Comparison of ENCODE assay signal across 22 mouse cellular contexts in the genomic region with DNA sequence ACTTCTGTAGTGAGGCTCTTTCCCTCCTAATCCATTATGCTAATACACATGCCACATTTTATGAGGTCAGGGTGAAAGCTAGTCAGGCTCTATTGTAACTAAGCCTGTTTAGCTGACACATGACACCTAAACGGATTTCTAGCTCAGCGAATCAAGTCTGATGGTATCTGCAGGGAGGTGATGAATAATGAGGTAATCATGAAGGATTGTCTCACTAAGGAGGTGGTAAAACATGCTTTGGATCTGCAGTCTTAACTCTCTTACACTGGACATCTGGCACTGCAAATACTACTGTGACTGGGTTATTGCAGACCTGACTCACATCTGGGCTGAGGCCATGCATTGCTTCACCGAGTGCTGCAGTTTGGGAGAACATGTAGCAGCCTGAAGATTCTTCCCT.
DNase-seq lines count a peak whose midpoint lies in the region; ATAC-seq and TF ChIP-seq lines count a peak whose summit lies in the region.
"Had no signal": no experiment of that assay in that cellular context is flagged by ENCODE, and none has a peak within 500 bp of the region (broad histone marks: within the 10 kb centered on the region; RNA-seq: fewer than 3 reads in every experiment).

No protein-coding gene starts in this region.

- DNase-seq in kidney, adult 11 months, result no peak
- DNase-seq in midbrain, embryonic 11.5 days (ENCODE audit: low spot score, missing footprints), result no peak
- no peak for DNase-seq in midbrain, postnatal 0 days (ENCODE audit: low spot score)
- peak; percentile 25 for DNase-seq in embryo, embryonic 11 days
- no peak for DNase-seq in cerebellum, adult 8-10 months
- DNase-seq in urinary bladder, postnatal 36 days (ENCODE audit: low spot score in 2 of 2), result no peak
- DNase-seq: adrenal gland, postnatal 14 days; cerebellum, adult 11 months; cerebellum, postnatal 14 days; kidney, postnatal 10 days; layer of hippocampus, postnatal 36 days; lung, adult 18-20 months; right cerebral cortex, postnatal 4 days; thymus, adult 2 months had no signal

- H3K27me3 ChIP-seq in kidney, embryonic 15.5 days, result no peaks in the 10 kb centered on the region
- H3K27me3 ChIP-seq in midbrain, embryonic 11.5 days (ENCODE audit: control insufficient read depth, insufficient read depth, low read length), result no peaks in the 10 kb centered on the region
- H3K27me3 ChIP-seq in midbrain, postnatal 0 days (ENCODE audit: insufficient read depth, low read length), result no peaks in the 10 kb centered on the region
- H3K27me3 ChIP-seq: embryonic facial prominence, embryonic 13.5 days; heart, embryonic 12.5 days; hindbrain, embryonic 13.5 days; midbrain, embryonic 15.5 days had no signal

- H3K4me2 ChIP-seq in kidney, embryonic 15.5 days, result no peak overlapping the region
- no peak overlapping the region for H3K4me2 ChIP-seq in midbrain, embryonic 11.5 days
- no peak overlapping the region for H3K4me2 ChIP-seq in midbrain, postnatal 0 days (ENCODE audit: low read depth, low read length, poor library complexity, severe bottlenecking)
- H3K4me2 ChIP-seq: embryonic facial prominence, embryonic 13.5 days; heart, embryonic 12.5 days; hindbrain, embryonic 13.5 days; midbrain, embryonic 15.5 days had no signal

- no peaks in the 10 kb centered on the region for H3K4me1 ChIP-seq in kidney, embryonic 15.5 days
- peaks cover 2% of the 10 kb centered on the region; the same call in 1 of the 2 replicates for H3K4me1 ChIP-seq in midbrain, embryonic 11.5 days (ENCODE audit: control insufficient read depth, insufficient read depth, low read length)
- no peaks in the 10 kb centered on the region for H3K4me1 ChIP-seq in midbrain, postnatal 0 days (ENCODE audit: insufficient read depth, low read length)
- H3K4me1 ChIP-seq: embryonic facial prominence, embryonic 13.5 days; heart, embryonic 12.5 days; hindbrain, embryonic 13.5 days; midbrain, embryonic 15.5 days had no signal

- no peaks in the 10 kb centered on the region for H3K9me3 ChIP-seq in kidney, embryonic 15.5 days (replicated peaks)
- no peaks in the 10 kb centered on the region for H3K9me3 ChIP-seq in midbrain, embryonic 11.5 days (ENCODE audit: control insufficient read depth, low read length)
- H3K9me3 ChIP-seq in midbrain, postnatal 0 days (ENCODE audit: low read length), result no peaks in the 10 kb centered on the region
- H3K9me3 ChIP-seq: embryonic facial prominence, embryonic 13.5 days; heart, embryonic 12.5 days; hindbrain, embryonic 13.5 days; midbrain, embryonic 15.5 days had no signal

- H3K9ac ChIP-seq in kidney, embryonic 15.5 days, result no peak overlapping the region
- no peak overlapping the region for H3K9ac ChIP-seq in midbrain, embryonic 11.5 days (ENCODE audit: low read length)
- H3K9ac ChIP-seq in midbrain, postnatal 0 days (replicated peaks; ENCODE audit: low read length, poor library complexity, severe bottlenecking), result no peak overlapping the region
- H3K9ac ChIP-seq: embryonic facial prominence, embryonic 13.5 days; heart, embryonic 12.5 days; hindbrain, embryonic 13.5 days; midbrain, embryonic 15.5 days had no signal

- no peak overlapping the region for H3K4me3 ChIP-seq in kidney, embryonic 15.5 days (replicated peaks)
- no peak overlapping the region for H3K4me3 ChIP-seq in midbrain, embryonic 11.5 days (ENCODE audit: low read depth, low read length)
- no peak overlapping the region for H3K4me3 ChIP-seq in midbrain, postnatal 0 days (ENCODE audit: low read depth, low read length)
- H3K4me3 ChIP-seq: embryonic facial prominence, embryonic 13.5 days; heart, embryonic 12.5 days; hindbrain, embryonic 13.5 days; layer of hippocampus, adult 2 months; midbrain, embryonic 15.5 days had no signal

- no peak for TF ChIP-seq CTCF in midbrain, postnatal 0 days (IDR thresholded peaks at IDR 0.05)

- no peaks in the 10 kb centered on the region for H3K36me3 ChIP-seq in kidney, embryonic 15.5 days
- no peaks in the 10 kb centered on the region for H3K36me3 ChIP-seq in midbrain, embryonic 11.5 days (ENCODE audit: control insufficient read depth, insufficient read depth, low read length)
- H3K36me3 ChIP-seq in midbrain, postnatal 0 days (ENCODE audit: insufficient read depth, low read length), result no peaks in the 10 kb centered on the region
- H3K36me3 ChIP-seq: embryonic facial prominence, embryonic 13.5 days; heart, embryonic 12.5 days; hindbrain, embryonic 13.5 days; midbrain, embryonic 15.5 days had no signal

- ATAC-seq in kidney, embryonic 15.5 days (replicated peaks; ENCODE audit: low FRiP score), result peak; percentile 76
- ATAC-seq in midbrain, embryonic 11.5 days (ENCODE audit: low FRiP score), result peak; percentile 46; the same call in 1 of the 2 replicates
- ATAC-seq in midbrain, postnatal 0 days (ENCODE audit: low FRiP score), result no peak
- ATAC-seq: activated CD4-positive, CD25-positive, alpha-beta regulatory T cell, adult 4 months; inflammation-experienced regulatory T-cells, adult 6 months; midbrain, embryonic 15.5 days had no signal

- 8% methylated on average over 3 of the region's 3 CpGs for whole genome bisulfite sequencing in kidney, embryonic 15.5 days
- WGBS in midbrain, embryonic 11.5 days, result 48% methylated on average over 3 of the region's 3 CpGs
- 37% methylated on average over 3 of the region's 3 CpGs for WGBS in midbrain, postnatal 0 days

- no peak overlapping the region for H3K27ac ChIP-seq in kidney, embryonic 15.5 days
- H3K27ac ChIP-seq in midbrain, embryonic 11.5 days (ENCODE audit: low read depth, low read length), result no peak overlapping the region
- H3K27ac ChIP-seq in midbrain, postnatal 0 days (ENCODE audit: low read depth, low read length), result no peak overlapping the region
- H3K27ac ChIP-seq: embryonic facial prominence, embryonic 13.5 days; hindbrain, embryonic 13.5 days; layer of hippocampus, adult 2 months; midbrain, embryonic 15.5 days had no signal
